Mouse (Mus musculus) thymus, postnatal 4 days (tissue): Measurements from ENCODE around the gene Slc12a8.

Source experiments
- DNase-seq: peaks from one replicate; pipeline ENCODE4 v3.0.0; 2021

The Slc12a8 gene

DNA sequence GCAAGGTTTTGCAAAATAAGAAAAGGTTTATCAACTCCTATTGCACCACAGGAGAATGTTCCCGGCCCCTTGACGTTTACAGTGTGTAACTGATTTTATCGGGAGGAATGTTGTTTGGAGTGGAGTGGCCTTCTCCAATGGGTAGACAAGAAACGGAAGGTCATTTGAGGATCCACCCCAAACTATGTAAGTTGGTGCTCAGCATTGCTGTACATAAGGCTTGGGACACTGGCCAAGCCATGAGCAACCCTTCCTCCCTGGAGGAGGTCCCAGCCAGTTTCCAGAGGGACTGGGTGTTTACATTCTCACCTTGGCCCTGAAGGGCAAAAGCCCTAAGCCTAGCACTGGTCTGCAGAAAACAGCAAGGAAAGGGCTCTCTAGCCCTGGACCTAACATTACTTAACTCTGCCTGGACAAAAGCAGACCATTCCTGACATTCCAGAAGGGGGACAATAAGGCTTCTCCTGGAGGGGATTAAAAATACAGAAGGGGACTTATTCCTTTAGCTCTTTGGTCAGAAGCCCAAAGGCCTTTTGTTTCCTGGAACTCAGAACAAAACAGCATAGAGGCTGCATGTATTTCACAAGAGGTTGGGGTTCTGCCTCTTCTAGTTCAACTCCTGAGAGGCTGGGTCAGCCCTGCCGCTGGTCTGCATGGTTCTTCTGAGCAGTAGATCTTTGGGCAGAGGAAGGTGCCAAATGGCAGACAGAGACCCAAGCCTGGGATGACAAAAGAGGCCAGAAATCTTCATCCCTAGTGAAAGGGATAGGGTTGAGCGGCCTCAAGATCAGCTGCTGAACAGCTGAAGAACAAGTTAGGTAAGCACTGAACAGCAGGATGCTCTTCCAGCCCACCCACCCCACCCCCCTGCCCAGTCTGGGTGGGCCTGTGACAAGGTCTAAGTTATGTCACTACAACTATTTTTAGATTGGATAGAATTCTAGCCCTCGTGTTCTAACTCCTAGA is 159.5 kb downstream of the Slc12a8 start:
- DNase-seq = no peak

DNA sequence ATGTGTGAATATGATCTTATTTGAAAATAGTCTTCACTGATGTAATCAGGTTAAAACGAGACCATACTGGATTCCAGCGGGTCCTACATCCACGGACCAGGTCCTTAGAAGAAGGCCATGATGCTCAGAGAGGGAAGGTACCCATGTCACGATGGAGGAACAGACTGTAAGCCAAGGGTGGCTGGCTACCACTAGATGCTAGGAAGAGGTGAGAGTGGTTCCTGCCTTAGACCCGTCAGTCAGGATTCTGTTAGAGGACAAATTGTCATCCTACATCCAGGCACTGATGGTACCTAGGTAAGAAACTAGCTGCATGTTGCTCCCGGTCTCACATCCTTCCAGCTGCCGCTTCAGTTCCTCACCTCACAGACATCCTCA is 160.2 kb downstream of the Slc12a8 start:
- DNase-seq = no peak

DNA sequence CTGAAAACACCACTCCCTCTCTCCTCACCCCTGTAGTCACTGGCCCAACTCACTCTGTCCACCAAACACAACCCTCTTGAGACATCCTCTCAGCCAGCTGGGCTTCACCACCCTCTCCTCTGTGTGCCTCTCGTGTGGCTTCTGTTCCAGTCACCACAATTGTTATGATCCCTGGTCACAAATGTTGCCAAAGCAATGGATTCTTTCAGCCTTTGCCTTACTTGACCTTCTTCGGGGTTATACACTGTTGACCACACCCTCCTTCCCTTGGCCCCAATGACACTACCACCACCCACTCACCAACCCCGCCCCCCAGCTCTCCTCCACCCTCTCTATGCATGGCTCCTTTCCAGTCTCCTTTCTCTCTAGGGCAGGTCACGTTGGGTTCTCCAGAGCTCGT is 160.8 kb downstream of the Slc12a8 start:
- no peak for DNase-seq

DNA sequence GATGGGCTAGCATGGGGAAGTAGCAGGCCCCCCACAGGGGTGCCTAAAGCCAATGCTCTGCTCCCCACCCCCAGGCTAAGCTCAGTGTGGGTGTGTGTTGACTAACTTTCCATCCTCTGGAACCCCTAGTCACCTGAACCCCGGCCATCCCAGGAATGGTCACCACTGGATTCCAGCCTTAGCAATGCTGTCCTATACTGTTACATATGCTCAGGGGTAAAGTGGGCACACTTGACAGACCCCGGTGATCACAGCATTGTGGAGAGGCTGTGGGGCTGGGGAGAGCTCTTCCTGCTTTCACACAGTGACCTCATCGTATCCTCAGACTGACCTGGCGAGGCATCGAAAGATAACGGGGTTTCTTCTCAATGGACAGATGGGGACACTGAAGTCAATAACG is 163.1 kb downstream of the Slc12a8 start:
- no peak for DNase-seq

DNA sequence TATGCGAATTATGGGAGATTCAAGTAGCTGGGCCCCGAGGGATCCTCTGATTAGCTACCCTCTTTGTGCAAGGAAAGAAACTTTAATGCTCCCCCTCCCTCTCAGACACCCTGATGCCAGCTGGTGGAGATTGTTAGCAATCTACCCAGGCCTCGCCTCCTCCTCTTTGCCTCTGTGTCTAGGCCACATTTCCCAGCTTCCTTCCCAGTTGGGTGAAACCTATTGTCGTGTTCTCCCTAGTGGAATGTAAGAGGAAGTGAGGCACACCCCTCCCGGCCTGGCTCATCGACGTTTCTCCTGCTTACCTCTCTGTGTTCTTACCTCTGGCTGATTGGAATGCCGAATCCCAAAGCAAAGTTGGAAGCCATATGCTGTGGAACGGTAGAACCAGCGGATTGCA is 163.7 kb downstream of the Slc12a8 start:
- DNase-seq = no peak

DNA sequence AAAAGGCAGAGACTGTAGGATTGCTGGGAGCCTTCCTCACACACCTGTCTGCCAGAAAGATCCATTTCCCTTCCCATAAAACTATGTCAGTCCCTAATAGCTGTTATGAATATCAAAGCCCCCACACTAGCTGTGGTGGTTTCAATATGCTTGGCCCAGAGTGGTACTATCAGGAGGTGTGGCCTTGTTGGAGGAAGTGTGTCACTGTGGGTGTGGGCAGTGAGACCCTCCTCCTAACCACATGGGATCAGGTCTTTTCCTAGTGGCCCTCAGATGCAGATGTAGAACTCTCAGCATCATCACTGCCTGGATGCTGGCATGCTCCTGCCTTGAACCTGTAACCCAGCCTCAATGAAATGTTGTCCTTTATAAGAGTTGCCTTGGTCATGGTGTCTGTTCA is 164.5 kb downstream of the Slc12a8 start:
- no peak for DNase-seq

DNA sequence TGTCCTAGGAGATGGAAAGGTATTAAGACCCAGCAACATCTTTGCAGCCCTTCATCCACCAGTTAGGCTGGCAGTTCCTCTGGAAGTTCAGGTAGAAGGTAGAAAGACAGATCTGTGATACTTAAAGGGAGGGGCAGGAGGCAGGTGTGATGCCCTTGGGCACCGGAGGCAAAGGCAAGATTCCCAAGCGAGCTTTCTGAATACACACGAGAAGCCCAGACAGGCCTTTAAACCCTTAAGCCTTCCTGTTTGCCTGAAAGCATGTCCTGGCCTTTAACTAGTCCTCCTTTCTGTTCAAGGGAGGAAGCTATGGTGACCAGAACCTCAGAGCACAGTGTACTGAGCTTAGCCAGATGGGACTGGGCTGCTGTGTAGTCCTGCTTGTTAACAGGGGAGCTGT is 165.5 kb downstream of the Slc12a8 start:
- DNase-seq = no peak

DNA sequence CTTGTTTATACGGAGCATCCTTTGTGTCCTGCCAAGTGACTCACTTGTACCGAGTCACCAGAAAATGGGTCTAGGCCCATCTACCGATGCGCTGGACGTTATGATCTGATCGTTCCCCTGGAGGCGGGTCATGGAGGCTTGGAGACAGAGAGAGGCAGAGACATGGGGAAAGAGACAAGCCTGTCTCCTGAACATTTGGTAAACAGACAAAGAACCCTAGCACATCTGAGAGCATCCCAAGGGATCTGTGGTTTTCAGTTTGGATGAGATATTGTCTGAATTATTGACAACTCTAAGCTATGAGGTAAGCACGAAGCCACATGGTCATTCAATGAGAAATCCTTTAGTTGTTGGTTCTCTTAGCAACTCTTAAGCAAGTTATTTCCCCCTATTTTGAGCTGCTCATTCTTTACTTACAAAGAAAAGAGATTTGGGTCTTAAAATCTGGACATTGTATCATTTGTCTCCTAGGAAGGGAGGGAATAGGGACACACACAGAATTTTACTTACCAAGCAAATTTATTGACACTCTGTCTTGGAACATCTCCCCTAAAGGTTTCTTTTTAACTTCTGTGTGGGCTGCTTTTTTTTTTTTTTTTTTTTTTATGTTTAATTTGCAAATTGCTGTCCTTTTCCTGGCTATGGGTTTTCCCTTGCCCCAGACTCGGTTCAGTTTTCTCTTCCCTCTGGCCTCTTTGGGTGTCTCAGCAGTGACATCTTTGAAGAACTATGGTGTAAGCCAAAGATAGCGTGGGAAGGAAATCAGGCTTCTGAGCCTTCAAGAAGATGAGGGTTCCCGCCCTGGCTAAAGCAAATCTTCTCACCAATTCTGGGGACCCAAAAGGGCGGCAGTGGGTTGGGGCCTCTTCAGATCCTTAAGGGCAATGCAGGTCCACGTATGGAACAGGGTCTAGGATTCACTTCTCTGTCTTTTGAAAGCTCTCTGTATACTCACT is 166.4 kb downstream of the Slc12a8 start:
- peak; percentile 45 for DNase-seq

DNA sequence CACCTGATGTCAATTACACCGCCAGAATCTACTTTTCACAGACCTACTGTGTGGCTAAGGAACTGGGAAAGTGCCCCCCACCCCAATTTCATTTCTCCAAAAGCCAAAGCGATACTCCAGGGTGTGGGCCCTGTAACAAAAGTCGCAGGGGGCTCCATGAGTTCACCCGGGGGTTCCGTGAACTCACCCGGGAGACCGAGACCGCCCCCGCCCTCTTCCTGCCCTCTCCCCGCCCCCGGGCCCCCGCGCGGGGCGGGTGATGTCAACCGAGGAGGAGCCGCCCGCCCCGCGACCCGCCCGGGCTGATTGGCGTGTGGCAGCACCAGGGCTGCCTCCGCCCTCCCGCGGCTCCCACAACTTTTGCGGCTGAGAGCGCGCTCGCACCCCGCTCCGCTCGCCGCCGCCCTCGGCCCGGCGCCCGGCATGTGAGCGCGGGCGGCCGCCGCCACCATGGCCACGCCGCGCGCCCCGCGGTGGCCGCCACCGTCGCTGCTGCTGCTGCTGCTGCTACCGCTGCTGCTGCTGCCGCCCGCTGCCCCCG is 167.1 kb downstream of the Slc12a8 start, which contains the start of gene Heg1:
TSS of gene Heg1 (plus strand) at position 209 of the 541 bp plus-strand sequence.
- DNase-seq = peak; percentile 96

DNA sequence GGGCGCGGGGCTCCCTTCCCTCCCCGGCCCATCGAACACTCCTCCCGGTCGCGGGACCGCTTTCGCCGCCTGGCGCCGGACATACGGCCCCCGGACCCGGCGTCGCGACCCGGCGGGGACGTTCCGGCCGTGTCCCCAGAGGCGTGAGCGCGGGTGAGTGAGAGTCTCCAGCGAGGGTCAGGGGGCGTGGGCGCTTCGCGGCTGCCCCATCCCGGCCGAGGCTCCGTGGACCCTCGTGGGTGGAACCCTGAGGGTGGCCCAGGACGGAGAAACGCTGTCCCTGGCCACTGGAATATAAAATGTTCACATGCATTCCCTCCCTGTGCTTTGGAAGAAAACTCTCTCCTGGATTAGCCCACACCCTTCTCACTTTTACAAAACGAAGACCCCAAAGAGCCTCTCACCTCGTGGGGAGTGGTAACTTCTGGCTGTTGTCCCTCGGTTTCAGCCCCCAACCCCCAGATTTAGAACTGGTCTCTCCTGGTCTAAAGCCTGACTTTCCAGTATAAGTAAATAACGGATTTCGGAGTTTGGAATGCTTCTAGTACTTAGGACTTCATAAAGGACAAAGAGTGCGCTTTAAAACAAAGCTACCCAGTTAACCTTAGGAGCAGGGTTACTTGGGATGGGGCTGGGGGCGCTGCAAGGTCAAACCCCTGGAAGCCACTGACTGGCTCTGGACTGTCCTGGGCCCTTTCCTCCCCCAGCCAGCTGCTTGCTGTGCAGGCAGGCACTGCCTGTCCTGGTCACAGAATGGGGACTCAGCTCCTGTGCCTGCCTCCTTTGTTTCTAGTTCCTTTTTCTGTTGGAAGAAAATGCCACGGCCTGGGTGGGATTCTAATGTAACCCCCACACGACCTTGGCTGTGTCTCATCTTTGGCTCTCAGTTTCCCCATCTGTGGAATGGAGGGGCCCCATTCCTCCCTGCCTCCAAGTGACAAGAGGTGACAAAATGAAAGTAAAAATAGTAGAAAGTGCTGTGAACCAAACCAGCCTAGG is 167.9 kb downstream of the Slc12a8 start:
- peak; percentile 53 for DNase-seq

DNA sequence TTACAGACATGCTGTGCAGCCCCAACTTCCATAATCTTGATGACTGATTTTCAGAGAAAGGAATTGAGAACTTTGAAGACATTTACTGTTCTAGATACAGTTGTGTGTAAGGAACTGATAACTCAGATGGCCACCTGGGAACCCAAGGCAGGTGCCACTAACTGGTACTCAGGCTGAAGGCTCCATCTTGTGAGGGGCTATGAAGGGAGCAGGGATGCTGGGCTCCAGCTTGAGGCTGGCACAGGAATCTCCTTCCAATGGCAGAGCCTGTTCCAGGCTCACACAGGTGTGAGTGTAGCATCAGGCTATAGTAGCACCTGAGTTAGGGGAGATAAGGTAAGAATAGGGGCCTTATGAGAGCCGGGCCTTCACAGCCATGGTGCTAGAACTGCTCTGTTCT is 168.9 kb downstream of the Slc12a8 start:
- no peak for DNase-seq

DNA sequence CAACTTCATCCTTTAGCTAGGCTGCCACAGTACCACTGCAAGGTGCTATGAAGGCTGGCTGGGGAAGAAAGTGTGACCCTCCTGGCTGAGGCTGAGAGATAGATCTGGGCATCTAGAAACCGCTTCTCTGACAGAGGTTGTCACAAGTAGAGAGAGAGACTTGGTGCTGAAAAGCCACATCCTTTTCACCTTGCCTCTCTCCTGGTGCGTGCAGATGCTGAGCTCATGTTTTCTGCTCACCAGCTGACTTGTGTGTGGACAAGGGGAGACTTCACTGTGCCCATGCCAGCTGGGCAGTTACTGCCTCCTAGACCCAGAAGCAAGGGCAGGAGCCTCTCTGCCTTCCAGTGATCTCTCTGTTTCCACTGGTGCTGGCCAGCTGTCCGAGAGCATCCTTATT is 170.6 kb downstream of the Slc12a8 start:
- peak; percentile 62 for DNase-seq

DNA sequence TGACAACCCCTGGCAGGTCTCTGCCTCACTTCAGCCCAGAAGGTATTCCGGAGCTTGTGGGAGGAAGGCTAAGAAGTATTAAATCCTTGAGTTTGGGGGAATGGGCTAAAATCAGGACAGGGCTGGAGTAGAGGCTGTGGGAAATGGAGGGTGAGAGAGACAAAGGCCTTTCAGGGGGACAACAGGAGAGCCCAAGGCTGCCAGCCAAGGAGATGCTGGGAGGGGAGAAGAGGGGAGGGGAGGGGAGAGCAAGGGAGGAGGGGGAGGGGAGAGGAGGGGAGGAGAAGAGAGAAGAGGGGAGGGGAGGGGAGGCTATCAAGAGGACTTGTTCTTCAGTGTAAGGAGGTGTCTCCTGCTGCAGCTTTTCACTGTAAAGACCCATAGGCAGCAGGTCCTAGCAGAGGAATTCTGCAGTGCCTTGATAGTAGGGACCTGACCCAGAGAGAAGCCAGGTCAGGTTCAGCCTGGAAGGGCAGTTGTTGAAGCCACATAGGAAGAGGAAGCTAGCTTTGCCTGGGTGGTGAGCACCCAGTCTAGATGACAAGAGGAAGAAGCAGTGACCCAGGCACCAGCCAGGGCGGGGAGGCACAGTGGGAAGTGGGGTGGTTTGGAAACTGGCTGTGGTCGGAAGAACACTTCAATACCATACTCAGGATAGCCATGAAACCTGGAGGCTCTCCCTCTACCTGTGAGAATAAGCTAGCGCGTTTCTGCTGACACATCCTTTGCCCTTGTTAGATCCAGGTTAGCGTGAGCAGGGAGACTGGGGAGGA is 174.0 kb downstream of the Slc12a8 start:
- DNase-seq = no peak

DNA sequence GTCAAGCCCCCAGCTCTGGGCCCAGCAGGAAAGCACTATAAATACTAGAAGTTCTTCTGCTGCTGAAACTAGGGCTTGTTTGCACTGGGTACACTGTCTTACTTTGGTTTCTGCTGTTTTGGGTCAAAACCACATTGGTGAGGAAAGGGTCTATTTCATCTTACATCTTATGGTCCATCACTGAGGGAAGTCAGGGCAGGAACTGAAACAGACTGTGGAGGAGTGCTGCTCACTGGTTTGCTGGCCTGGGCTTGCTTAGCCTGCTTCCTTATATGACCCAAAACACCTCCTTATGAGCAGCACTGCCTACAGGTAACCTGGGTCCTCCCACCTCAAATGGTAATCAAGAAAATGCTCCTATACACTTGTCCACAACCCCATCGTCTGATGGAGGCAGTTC is 176.4 kb downstream of the Slc12a8 start:
- DNase-seq = no peak

DNA sequence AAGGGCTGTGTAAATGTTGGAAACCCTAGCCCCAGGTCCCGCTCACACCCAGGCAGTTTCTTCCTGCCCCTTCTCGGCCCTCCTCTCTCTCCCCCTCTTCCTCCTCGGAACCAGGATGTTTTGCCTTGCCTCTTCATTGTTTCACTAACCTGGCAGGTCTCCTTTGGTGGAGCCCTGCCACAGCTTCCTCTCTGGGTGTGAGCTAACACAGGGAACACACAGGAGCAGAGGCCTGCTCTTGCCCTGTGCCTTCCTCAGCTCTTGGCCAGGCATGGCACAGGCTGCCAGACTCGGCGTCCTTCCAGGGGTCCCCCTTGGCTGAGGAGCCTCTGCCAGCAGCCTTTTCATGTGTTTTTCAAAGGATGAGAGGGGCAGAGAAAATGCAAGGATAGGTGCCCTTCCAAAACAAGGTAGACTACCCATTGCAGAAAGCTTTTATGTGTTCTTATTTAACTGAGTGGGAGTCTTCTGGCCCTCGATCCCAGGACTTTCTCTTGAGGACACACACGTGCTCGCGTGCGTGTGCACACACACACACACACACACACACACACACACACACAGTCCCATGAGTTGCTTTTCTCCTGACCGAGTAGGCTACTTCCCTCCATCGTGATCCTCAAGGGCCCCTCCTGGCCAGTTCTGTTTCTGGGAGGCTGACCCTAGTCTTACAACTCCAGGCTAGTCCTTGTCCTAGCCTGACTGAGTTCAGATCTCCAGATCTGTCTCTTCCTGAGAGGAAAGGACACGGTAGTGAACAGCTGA is 179.9 kb downstream of the Slc12a8 start:
- no peak for DNase-seq

DNA sequence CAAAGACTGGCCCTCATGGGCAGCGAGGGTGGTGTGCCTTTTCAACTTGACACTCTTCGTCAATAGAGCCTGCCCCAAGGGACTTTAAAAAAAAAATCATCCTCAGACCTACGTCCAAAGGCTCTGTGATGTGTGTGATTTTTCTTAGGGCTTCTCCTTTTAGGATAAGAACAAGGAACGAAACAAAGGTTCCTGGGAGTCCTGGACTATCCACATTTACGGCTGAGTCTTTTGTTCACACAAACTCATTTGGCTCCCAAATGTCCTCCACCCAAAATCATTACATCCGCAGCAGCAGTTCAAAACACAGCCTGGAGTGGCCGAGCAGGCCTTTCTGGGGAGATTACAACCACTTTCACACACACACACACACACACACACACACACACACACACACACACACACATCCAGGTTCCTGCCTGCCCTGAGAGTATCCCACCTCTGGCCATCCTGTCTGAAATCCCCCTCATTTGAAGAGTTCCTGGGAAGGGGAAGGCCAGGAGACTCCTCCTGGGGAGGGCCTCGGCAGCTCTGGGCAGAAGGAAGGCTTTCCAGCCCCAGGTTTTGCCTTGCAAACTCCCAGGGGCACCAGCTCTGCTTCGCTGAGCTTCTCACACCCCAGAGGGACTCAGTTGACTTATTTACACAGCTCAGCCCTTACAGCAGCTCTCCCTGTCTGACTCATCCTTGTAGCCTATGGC is 180.6 kb downstream of the Slc12a8 start:
- DNase-seq = no peak

DNA sequence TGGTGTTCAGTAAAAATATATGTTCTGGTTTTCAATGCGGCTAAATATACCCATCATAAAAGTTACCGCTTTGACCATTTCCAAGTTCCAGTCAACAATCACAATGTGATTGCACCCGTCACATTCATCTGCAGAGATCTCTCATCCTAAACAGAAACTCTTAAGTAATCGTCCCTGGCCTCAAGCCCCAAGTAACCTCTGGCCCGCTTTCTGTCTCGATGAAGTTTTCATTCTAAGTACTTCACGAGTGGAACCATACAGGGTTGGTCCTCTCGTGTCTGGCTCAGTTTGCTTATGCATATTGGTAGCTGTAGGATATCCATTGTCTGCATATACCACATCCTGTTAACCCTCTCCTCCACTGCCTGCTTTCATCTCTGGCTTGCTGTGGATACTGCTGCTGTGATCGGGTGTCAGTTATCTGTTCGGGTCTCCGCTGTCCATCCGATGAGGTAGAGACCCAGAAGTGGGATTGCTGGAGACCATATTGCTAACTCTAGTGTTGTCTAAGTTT is 181.2 kb downstream of the Slc12a8 start:
- DNase-seq = no peak

DNA sequence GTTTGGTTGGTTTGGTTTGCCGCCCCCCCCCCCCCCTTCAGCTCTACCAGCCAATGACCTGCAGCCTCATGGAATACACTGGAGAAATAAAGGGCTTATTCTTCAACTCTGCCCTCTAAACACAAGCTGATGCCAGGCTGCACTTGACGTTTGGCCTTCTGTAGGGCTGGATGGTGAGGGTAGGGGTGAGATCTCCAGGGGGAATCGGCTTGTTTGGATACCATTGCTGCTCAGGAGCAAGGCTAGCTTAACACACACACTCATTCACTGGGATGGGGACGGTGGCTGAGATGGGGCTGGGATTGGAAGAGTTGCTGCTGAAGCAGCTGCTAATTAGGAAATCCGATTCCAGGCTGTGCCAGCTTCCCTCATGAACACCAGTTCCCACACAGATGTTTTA is 183.5 kb downstream of the Slc12a8 start:
- no peak for DNase-seq

DNA sequence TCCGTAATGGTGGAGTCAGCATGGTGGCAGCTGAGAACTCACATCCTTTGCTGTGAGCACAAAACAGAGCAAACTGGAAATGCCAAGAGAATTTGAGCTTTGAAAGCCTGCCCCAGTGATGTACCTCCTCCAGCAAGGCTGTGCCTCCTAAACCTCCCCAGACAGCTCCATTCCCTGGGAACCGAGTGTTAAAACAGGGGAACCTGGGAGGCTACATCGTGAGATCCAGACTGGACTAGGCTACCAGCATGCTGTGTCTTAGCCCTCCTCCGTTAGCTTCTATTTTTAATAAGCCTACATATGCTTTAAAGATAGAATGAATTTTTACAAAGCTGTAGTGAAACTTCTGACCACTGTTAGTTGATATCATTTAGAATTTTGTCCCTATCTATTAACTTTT is 184.7 kb downstream of the Slc12a8 start:
- DNase-seq = no peak

DNA sequence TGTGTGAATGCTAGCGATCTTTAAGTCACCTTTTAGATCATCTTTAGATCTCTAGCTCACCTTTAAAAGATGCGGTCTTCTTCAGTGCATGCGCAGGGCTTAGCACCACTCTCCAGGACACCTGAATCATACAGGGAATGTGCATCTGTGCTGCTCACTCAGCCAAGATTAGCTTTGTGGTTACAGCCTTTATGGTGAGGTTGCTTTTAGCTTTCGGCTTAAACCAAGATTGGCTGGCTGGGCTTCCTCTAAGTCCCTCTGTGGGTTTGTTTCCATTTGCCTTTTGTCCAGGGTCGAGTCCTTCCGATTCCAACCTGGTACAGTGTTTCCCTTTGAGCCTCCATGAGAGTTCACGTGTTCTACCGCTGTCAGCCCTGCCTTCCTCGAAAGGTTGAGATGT is 187.2 kb downstream of the Slc12a8 start:
- no peak for DNase-seq
